Mouse (Mus musculus): Measurements from ENCODE around the gene Pabpc4. TPM values are rescaled to one million over a fixed set of nuclear protein-coding genes. Genes with fewer than 3 reads are reported as not detected.
A peak's percentile ranks its signal among the peaks of the same experiment; 100 is the strongest.

The Pabpc4 gene
- polyA plus RNA-seq, 1 experiment from 2014 or later, result 35.6 TPM

GRCm38 (mm10) chr4:123228270-123228669 is 33.9 kb upstream of the Pabpc4 start:
- ATAC-seq, result no peak
- H3K9me3 ChIP-seq (replicated peaks; ENCODE audit: control insufficient read depth, low read length), result no peaks in the 10 kb centered on the region
- H3K36me3 ChIP-seq (ENCODE audit: control insufficient read depth, insufficient read depth, low read length), result no peaks in the 10 kb centered on the region
- peaks cover 4% of the 10 kb centered on the region; the same call in 1 of the 2 replicates for H3K27me3 ChIP-seq (replicated peaks; ENCODE audit: control insufficient read depth, insufficient read depth, low read length)
- H3K27ac ChIP-seq (ENCODE audit: low read depth, low read length), result 0 out of 2 replicates have a peak overlapping the region, but pooled peaks have one; percentile 21
- no peak overlapping the region for H3K4me3 ChIP-seq (ENCODE audit: low read depth, low read length)
- no peak for DNase-seq (ENCODE audit: low spot score)
- H3K4me1 ChIP-seq (ENCODE audit: control insufficient read depth, insufficient read depth, low read length), result no peaks in the 10 kb centered on the region
- H3K4me2 ChIP-seq (ENCODE audit: low read length), result no peak overlapping the region
- H3K9ac ChIP-seq (ENCODE audit: low read length), result no peak overlapping the region
- WGBS, result 58% methylated on average over 2 of the region's 2 CpGs

- no peak for ATAC-seq
- Histone ChIP-seq H3K9ac (ENCODE audit: low read length) (no peak overlapping the region), H3K27ac (ENCODE audit: low read depth, low read length) (no peak overlapping the region), H3K36me3 (ENCODE audit: control insufficient read depth, insufficient read depth, low read length) (no peaks in the 10 kb centered on the region), H3K4me1 (ENCODE audit: control insufficient read depth, insufficient read depth, low read length) (peaks cover 5% of the 10 kb centered on the region; the same call in 1 of the 2 replicates), H3K4me3 (ENCODE audit: low read depth, low read length) (no peak overlapping the region), H3K9me3 (replicated peaks; ENCODE audit: control insufficient read depth, low read length) (no peaks in the 10 kb centered on the region), H3K4me2 (ENCODE audit: low read length) (no peak overlapping the region), H3K27me3 (replicated peaks; ENCODE audit: control insufficient read depth, insufficient read depth, low read length) (peaks cover 10% of the 10 kb centered on the region)
- 81% methylated on average over 11 of the region's 11 CpGs for WGBS
- no peak for DNase-seq (ENCODE audit: low spot score)
Observed at GRCm38 (mm10) chr4:123229166-123229565, 33.0 kb upstream of the Pabpc4 start.

GRCm38 (mm10) chr4:123232841-123233240 is 29.3 kb upstream of the Pabpc4 start:
- Histone ChIP-seq H3K4me2 (ENCODE audit: low read length) (no peak overlapping the region), H3K27ac (ENCODE audit: low read depth, low read length) (no peak overlapping the region), H3K27me3 (replicated peaks; ENCODE audit: control insufficient read depth, insufficient read depth, low read length) (peaks cover 16% of the 10 kb centered on the region), H3K9ac (ENCODE audit: low read length) (no peak overlapping the region), H3K36me3 (ENCODE audit: control insufficient read depth, insufficient read depth, low read length) (no peaks in the 10 kb centered on the region), H3K4me1 (ENCODE audit: control insufficient read depth, insufficient read depth, low read length) (peaks cover 5% of the 10 kb centered on the region; the same call in 1 of the 2 replicates), H3K9me3 (replicated peaks; ENCODE audit: control insufficient read depth, low read length) (no peaks in the 10 kb centered on the region), H3K4me3 (ENCODE audit: low read depth, low read length) (no peak overlapping the region)
- DNase-seq (ENCODE audit: low spot score) (no peak), ATAC-seq (no peak)
- 70% methylated on average over 3 of the region's 3 CpGs for WGBS

- Histone ChIP-seq H3K27ac (ENCODE audit: low read depth, low read length) (no peak within 1 kb of the TSS), H3K36me3 (ENCODE audit: control insufficient read depth, insufficient read depth, low read length) (no peaks in the 10 kb centered on the region), H3K27me3 (replicated peaks; ENCODE audit: control insufficient read depth, insufficient read depth, low read length) (peaks cover 23% of the 10 kb centered on the region), H3K9me3 (replicated peaks; ENCODE audit: control insufficient read depth, low read length) (no peaks in the 10 kb centered on the region), H3K4me3 (ENCODE audit: low read depth, low read length) (peak within 1 kb of the TSS; percentile 33), H3K4me1 (ENCODE audit: control insufficient read depth, insufficient read depth, low read length) (peaks cover 5% of the 10 kb centered on the region; the same call in 1 of the 2 replicates), H3K4me2 (ENCODE audit: low read length) (peak within 1 kb of the TSS; percentile 67), H3K9ac (ENCODE audit: low read length) (peak within 1 kb of the TSS; percentile 44; the same call in 1 of the 2 replicates)
- WGBS, result 2% methylated on average over 52 of the region's 52 CpGs
- DNase-seq (ENCODE audit: low spot score), result no peak
- peak; percentile 37 for ATAC-seq
Observed at GRCm38 (mm10) chr4:123233492-123234084, 28.6 kb upstream of the Pabpc4 start, which contains the start of gene Heyl. Heyl (plus strand) TSS chr4:123233556.

- H3K27me3 ChIP-seq (replicated peaks; ENCODE audit: control insufficient read depth, insufficient read depth, low read length), result peaks cover 39% of the 10 kb centered on the region
- H3K36me3 ChIP-seq (ENCODE audit: control insufficient read depth, insufficient read depth, low read length), result no peaks in the 10 kb centered on the region
- H3K27ac ChIP-seq (ENCODE audit: low read depth, low read length), result no peak overlapping the region
- peaks cover 7% of the 10 kb centered on the region; the same call in 1 of the 2 replicates for H3K4me1 ChIP-seq (ENCODE audit: control insufficient read depth, insufficient read depth, low read length)
- ATAC-seq (no peak), DNase-seq (ENCODE audit: low spot score) (no peak)
- H3K4me3 ChIP-seq (ENCODE audit: low read depth, low read length), result no peak overlapping the region
- H3K9me3 ChIP-seq (replicated peaks; ENCODE audit: control insufficient read depth, low read length), result no peaks in the 10 kb centered on the region
- WGBS, result 77% methylated on average over 9 of the region's 9 CpGs
- H3K4me2 ChIP-seq (ENCODE audit: low read length), result no peak overlapping the region
- no peak overlapping the region for H3K9ac ChIP-seq (ENCODE audit: low read length)
Observed at GRCm38 (mm10) chr4:123235835-123236430, 26.2 kb upstream of the Pabpc4 start.

GRCm38 (mm10) chr4:123236431-123237031 is 25.6 kb upstream of the Pabpc4 start:
- no peaks in the 10 kb centered on the region for H3K36me3 ChIP-seq (ENCODE audit: control insufficient read depth, insufficient read depth, low read length)
- peaks cover 7% of the 10 kb centered on the region; the same call in 1 of the 2 replicates for H3K4me1 ChIP-seq (ENCODE audit: control insufficient read depth, insufficient read depth, low read length)
- no peak overlapping the region for H3K27ac ChIP-seq (ENCODE audit: low read depth, low read length)
- no peak overlapping the region for H3K4me2 ChIP-seq (ENCODE audit: low read length)
- H3K9ac ChIP-seq (ENCODE audit: low read length), result no peak overlapping the region
- H3K9me3 ChIP-seq (replicated peaks; ENCODE audit: control insufficient read depth, low read length), result no peaks in the 10 kb centered on the region
- no peak for ATAC-seq
- no peak for DNase-seq (ENCODE audit: low spot score)
- H3K27me3 ChIP-seq (replicated peaks; ENCODE audit: control insufficient read depth, insufficient read depth, low read length), result peaks cover 39% of the 10 kb centered on the region
- H3K4me3 ChIP-seq (ENCODE audit: low read depth, low read length), result no peak overlapping the region
- 87% methylated on average over 13 of the region's 13 CpGs for WGBS

GRCm38 (mm10) chr4:123237386-123238266 is 24.5 kb upstream of the Pabpc4 start:
- ATAC-seq, result no peak
- DNase-seq (ENCODE audit: low spot score), result no peak
- Histone ChIP-seq H3K4me3 (ENCODE audit: low read depth, low read length) (no peak overlapping the region), H3K27ac (ENCODE audit: low read depth, low read length) (no peak overlapping the region), H3K4me1 (ENCODE audit: control insufficient read depth, insufficient read depth, low read length) (peaks cover 7% of the 10 kb centered on the region; the same call in 1 of the 2 replicates), H3K4me2 (ENCODE audit: low read length) (no peak overlapping the region), H3K36me3 (ENCODE audit: control insufficient read depth, insufficient read depth, low read length) (no peaks in the 10 kb centered on the region), H3K9me3 (replicated peaks; ENCODE audit: control insufficient read depth, low read length) (no peaks in the 10 kb centered on the region), H3K27me3 (replicated peaks; ENCODE audit: control insufficient read depth, insufficient read depth, low read length) (peaks cover 39% of the 10 kb centered on the region), H3K9ac (ENCODE audit: low read length) (no peak overlapping the region)
- WGBS, result 66% methylated on average over 6 of the region's 6 CpGs

- WGBS, result 8% methylated on average over 55 of the region's 58 CpGs
- DNase-seq (ENCODE audit: low spot score) (no peak), ATAC-seq (no peak; the same call in 1 of the 2 replicates)
- Histone ChIP-seq H3K4me1 (ENCODE audit: control insufficient read depth, insufficient read depth, low read length) (0 out of 2 replicates have a peak, but pooled peaks cover 2% of the 10 kb centered on the region), H3K4me3 (ENCODE audit: low read depth, low read length) (peak overlapping the region; percentile 21), H3K27me3 (replicated peaks; ENCODE audit: control insufficient read depth, insufficient read depth, low read length) (peaks cover 27% of the 10 kb centered on the region), H3K9ac (ENCODE audit: low read length) (peak overlapping the region; percentile 48), H3K4me2 (ENCODE audit: low read length) (peak overlapping the region; percentile 47), H3K27ac (ENCODE audit: low read depth, low read length) (no peak overlapping the region), H3K36me3 (ENCODE audit: control insufficient read depth, insufficient read depth, low read length) (no peaks in the 10 kb centered on the region), H3K9me3 (replicated peaks; ENCODE audit: control insufficient read depth, low read length) (no peaks in the 10 kb centered on the region)
Observed at GRCm38 (mm10) chr4:123239361-123240203, 22.6 kb upstream of the Pabpc4 start.
